Mouse (Mus musculus): Measurements from ENCODE around the gene Rrbp1. TPM values are rescaled to one million over a fixed set of nuclear protein-coding genes. Genes with fewer than 3 reads are reported as not detected.
A peak's percentile ranks its signal among the peaks of the same experiment; 100 is the strongest.

The Rrbp1 gene
- polyA plus RNA-seq, 1 experiment from 2014 or later: 34.8 TPM

GRCm38 (mm10) chr2:144009551-144010281 lies 1.3 kb downstream of the Rrbp1 start:
- 0 out of 2 replicates have a peak, but pooled peaks have one; percentile 1 for ATAC-seq (ENCODE audit: low FRiP score)
- DNase-seq (ENCODE audit: low spot score): no peak

GRCm38 (mm10) chr2:144009081-144009480 lies 2.0 kb downstream of the Rrbp1 start:
- no peak overlapping the region for H3K27ac ChIP-seq

More at GRCm38 (mm10) chr2:144009551-144010281, 1.3 kb downstream of the Rrbp1 start:
- no peaks in the 10 kb centered on the region for H3K9me3 ChIP-seq (ENCODE audit: control insufficient read depth, low read length)
- peak overlapping the region; percentile 88 for H3K4me3 ChIP-seq (replicated peaks; ENCODE audit: low read length)
- no peaks in the 10 kb centered on the region; the same call in 1 of the 2 replicates for H3K36me3 ChIP-seq (replicated peaks; ENCODE audit: control insufficient read depth, insufficient read depth)
- peak overlapping the region; percentile 77 for H3K9ac ChIP-seq
- H3K27me3 ChIP-seq (ENCODE audit: control insufficient read depth, insufficient read depth, low read length): no peaks in the 10 kb centered on the region
- peaks cover 7% of the 10 kb centered on the region for H3K4me1 ChIP-seq (replicated peaks; ENCODE audit: control insufficient read depth, insufficient read depth, low read length)
- H3K27ac ChIP-seq: peak overlapping the region; percentile 84
- 4% methylated on average over 29 of the region's 30 CpGs for WGBS
- peak overlapping the region; percentile 57 for H3K4me2 ChIP-seq (replicated peaks)

GRCm38 (mm10) chr2:144007211-144007610 lies 3.9 kb downstream of the Rrbp1 start:
- H3K27ac ChIP-seq: no peak overlapping the region
- no peaks in the 10 kb centered on the region for H3K27me3 ChIP-seq (ENCODE audit: control insufficient read depth, insufficient read depth, low read length)
- peaks cover 12% of the 10 kb centered on the region for H3K4me1 ChIP-seq (replicated peaks; ENCODE audit: control insufficient read depth, insufficient read depth, low read length)
- no peaks in the 10 kb centered on the region for H3K9me3 ChIP-seq (ENCODE audit: control insufficient read depth, low read length)
- no peak overlapping the region for H3K9ac ChIP-seq
- H3K36me3 ChIP-seq (replicated peaks; ENCODE audit: control insufficient read depth, insufficient read depth): no peaks in the 10 kb centered on the region; the same call in 1 of the 2 replicates
- WGBS: 97% methylated on average over 4 of the region's 4 CpGs
- no peak for DNase-seq (ENCODE audit: low spot score)
- no peak overlapping the region for H3K4me2 ChIP-seq (replicated peaks)
- no peak overlapping the region for H3K4me3 ChIP-seq (replicated peaks; ENCODE audit: low read length)
- no peak for ATAC-seq (ENCODE audit: low FRiP score)

More at GRCm38 (mm10) chr2:144009081-144009480, 2.0 kb downstream of the Rrbp1 start:
- Histone ChIP-seq H3K27me3 (ENCODE audit: control insufficient read depth, insufficient read depth, low read length) (no peaks in the 10 kb centered on the region), H3K4me1 (replicated peaks; ENCODE audit: control insufficient read depth, insufficient read depth, low read length) (peaks cover 8% of the 10 kb centered on the region), H3K4me2 (replicated peaks) (peak overlapping the region; percentile 57), H3K36me3 (replicated peaks; ENCODE audit: control insufficient read depth, insufficient read depth) (no peaks in the 10 kb centered on the region; the same call in 1 of the 2 replicates), H3K4me3 (replicated peaks; ENCODE audit: low read length) (peak overlapping the region; percentile 88), H3K9me3 (ENCODE audit: control insufficient read depth, low read length) (no peaks in the 10 kb centered on the region), H3K9ac (no peak overlapping the region)
- WGBS: 72% methylated on average over 1 of the region's 1 CpGs
- DNase-seq (ENCODE audit: low spot score) (no peak), ATAC-seq (ENCODE audit: low FRiP score) (no peak)

- H3K9me3 ChIP-seq (ENCODE audit: control insufficient read depth, low read length): no peaks in the 10 kb centered on the region
- DNase-seq (ENCODE audit: low spot score) (no peak), ATAC-seq (ENCODE audit: low FRiP score) (no peak)
- no peak overlapping the region for H3K4me3 ChIP-seq (replicated peaks; ENCODE audit: low read length)
- no peaks in the 10 kb centered on the region; the same call in 1 of the 2 replicates for H3K36me3 ChIP-seq (replicated peaks; ENCODE audit: control insufficient read depth, insufficient read depth)
- H3K27ac ChIP-seq: no peak overlapping the region
- H3K4me1 ChIP-seq (replicated peaks; ENCODE audit: control insufficient read depth, insufficient read depth, low read length): peaks cover 12% of the 10 kb centered on the region
- no peaks in the 10 kb centered on the region for H3K27me3 ChIP-seq (ENCODE audit: control insufficient read depth, insufficient read depth, low read length)
- no peak overlapping the region for H3K9ac ChIP-seq
- 87% methylated on average over 6 of the region's 6 CpGs for WGBS
- H3K4me2 ChIP-seq (replicated peaks): no peak overlapping the region
Observed at GRCm38 (mm10) chr2:144006686-144007085, 4.4 kb downstream of the Rrbp1 start.

GRCm38 (mm10) chr2:144005166-144005955 lies 5.7 kb downstream of the Rrbp1 start:
- Histone ChIP-seq H3K4me2 (replicated peaks) (no peak overlapping the region), H3K27ac (no peak overlapping the region), H3K9me3 (ENCODE audit: control insufficient read depth, low read length) (no peaks in the 10 kb centered on the region), H3K27me3 (ENCODE audit: control insufficient read depth, insufficient read depth, low read length) (no peaks in the 10 kb centered on the region), H3K9ac (no peak overlapping the region), H3K4me3 (replicated peaks; ENCODE audit: low read length) (no peak overlapping the region), H3K36me3 (replicated peaks; ENCODE audit: control insufficient read depth, insufficient read depth) (no peaks in the 10 kb centered on the region; the same call in 1 of the 2 replicates), H3K4me1 (replicated peaks; ENCODE audit: control insufficient read depth, insufficient read depth, low read length) (peaks cover 12% of the 10 kb centered on the region)
- ATAC-seq (ENCODE audit: low FRiP score) (no peak), DNase-seq (ENCODE audit: low spot score) (no peak)
- 80% methylated on average over 6 of the region's 6 CpGs for WGBS

- peak; percentile 45 for DNase-seq (ENCODE audit: low spot score)
- H3K9me3 ChIP-seq (ENCODE audit: control insufficient read depth, low read length): no peaks in the 10 kb centered on the region
- 53% methylated on average over 2 of the region's 2 CpGs for WGBS
- no peak overlapping the region for H3K4me2 ChIP-seq (replicated peaks)
- no peaks in the 10 kb centered on the region for H3K27me3 ChIP-seq (ENCODE audit: control insufficient read depth, insufficient read depth, low read length)
- H3K4me3 ChIP-seq (replicated peaks; ENCODE audit: low read length): no peak overlapping the region
- H3K4me1 ChIP-seq (replicated peaks; ENCODE audit: control insufficient read depth, insufficient read depth, low read length): peaks cover 5% of the 10 kb centered on the region; the same call in 1 of the 2 replicates
- no peaks in the 10 kb centered on the region; the same call in 1 of the 2 replicates for H3K36me3 ChIP-seq (replicated peaks; ENCODE audit: control insufficient read depth, insufficient read depth)
- no peak overlapping the region for H3K9ac ChIP-seq
- no peak overlapping the region for H3K27ac ChIP-seq
- ATAC-seq (ENCODE audit: low FRiP score): no peak
Observed at GRCm38 (mm10) chr2:144003544-144003943, 7.5 kb downstream of the Rrbp1 start.

GRCm38 (mm10) chr2:144002229-144002984 lies 8.7 kb downstream of the Rrbp1 start:
- H3K27me3 ChIP-seq (ENCODE audit: control insufficient read depth, insufficient read depth, low read length): no peaks in the 10 kb centered on the region
- ATAC-seq (ENCODE audit: low FRiP score) (no peak), DNase-seq (ENCODE audit: low spot score) (no peak)
- H3K4me1 ChIP-seq (replicated peaks; ENCODE audit: control insufficient read depth, insufficient read depth, low read length): peaks cover 5% of the 10 kb centered on the region; the same call in 1 of the 2 replicates
- no peaks in the 10 kb centered on the region for H3K9me3 ChIP-seq (ENCODE audit: control insufficient read depth, low read length)
- H3K9ac ChIP-seq: no peak overlapping the region
- no peaks in the 10 kb centered on the region; the same call in 1 of the 2 replicates for H3K36me3 ChIP-seq (replicated peaks; ENCODE audit: control insufficient read depth, insufficient read depth)
- H3K4me3 ChIP-seq (replicated peaks; ENCODE audit: low read length): no peak overlapping the region
- 87% methylated on average over 5 of the region's 5 CpGs for WGBS
- no peak overlapping the region for H3K27ac ChIP-seq
- H3K4me2 ChIP-seq (replicated peaks): no peak overlapping the region

- Histone ChIP-seq H3K36me3 (replicated peaks; ENCODE audit: control insufficient read depth, insufficient read depth) (no peaks in the 10 kb centered on the region), H3K4me3 (replicated peaks; ENCODE audit: low read length) (no peak overlapping the region), H3K4me2 (replicated peaks) (no peak overlapping the region), H3K4me1 (replicated peaks; ENCODE audit: control insufficient read depth, insufficient read depth, low read length) (no peaks in the 10 kb centered on the region), H3K27me3 (ENCODE audit: control insufficient read depth, insufficient read depth, low read length) (no peaks in the 10 kb centered on the region), H3K9ac (no peak overlapping the region), H3K9me3 (ENCODE audit: control insufficient read depth, low read length) (no peaks in the 10 kb centered on the region), H3K27ac (no peak overlapping the region)
- 81% methylated on average over 1 of the region's 1 CpGs for WGBS
- DNase-seq (ENCODE audit: low spot score): no peak
- no peak for ATAC-seq (ENCODE audit: low FRiP score)
Observed at GRCm38 (mm10) chr2:143992977-143993376, 18.1 kb downstream of the Rrbp1 start.

Measured in hindbrain, embryonic 14.5 days (tissue).